Mouse (Mus musculus): ENCODE measurements around the gene Fam214a.

DNA sequence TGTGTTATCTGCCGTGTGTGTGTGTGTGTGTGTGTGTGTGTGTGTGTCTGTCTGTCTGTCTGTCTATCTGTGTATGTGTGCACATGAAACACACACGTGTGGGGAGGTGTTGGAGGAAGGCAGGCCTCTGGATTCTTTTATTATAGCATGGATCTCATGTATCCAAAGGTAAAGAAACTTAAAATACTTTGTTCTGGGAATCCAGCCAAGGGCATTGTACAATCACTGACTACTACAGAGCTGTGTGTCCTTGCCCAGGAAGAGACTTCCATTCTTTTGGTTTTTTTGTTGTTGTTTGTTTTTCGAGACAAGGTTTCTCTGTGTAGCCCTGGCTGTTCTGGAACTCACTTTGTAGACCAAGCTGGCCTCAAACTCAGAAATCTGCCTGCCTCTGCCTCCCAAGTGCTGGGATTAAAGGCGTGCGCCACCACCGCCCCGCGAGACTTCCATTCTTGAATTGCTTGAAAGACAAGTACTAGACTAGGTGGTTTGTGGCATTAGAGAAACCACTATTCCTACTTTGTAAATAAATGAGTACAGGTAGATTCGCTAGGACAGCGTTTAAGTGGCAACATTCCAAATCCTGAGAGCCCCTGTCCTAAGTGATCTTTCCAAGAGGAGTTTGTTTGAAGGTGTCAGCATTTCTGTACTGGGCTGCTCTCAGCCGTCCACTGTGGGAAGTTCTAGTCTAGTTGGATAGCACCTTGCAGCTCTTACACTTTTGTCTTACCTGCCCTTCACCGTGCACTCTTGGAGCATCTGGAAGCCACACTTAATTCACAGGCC lies 18.7 kb downstream of the Fam214a start:
- TF ChIP-seq POLR2A (IDR thresholded peaks at IDR 0.05; ENCODE audit: low read depth, low read length) (no peak), CTCF (IDR thresholded peaks at IDR 0.05; ENCODE audit: extremely low read depth, insufficient read depth, insufficient read length, insufficient replicate concordance) (no peak)
